Comparison of ENCODE assay signal across 8 mouse cellular contexts in the genomic region with DNA sequence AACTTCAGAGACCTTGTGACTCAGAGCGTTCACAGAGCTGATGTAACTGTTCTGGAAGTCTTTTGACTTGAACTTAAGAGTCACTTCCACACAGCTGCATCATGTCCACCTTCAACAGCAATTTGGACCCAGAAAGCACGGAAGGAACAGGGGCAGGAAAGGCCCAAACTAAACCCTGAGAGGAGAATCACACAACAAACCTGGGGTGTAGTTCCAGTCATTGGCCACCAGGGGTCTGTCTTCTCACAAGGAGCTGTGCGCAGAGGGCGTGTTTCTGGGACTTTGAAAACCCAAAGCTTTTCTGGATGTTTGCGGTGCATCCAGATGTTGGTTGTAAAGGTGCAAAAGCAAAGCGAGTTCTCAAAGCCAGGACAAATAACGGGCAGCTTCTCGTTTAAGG.
DNase-seq lines count a peak whose midpoint lies in the region; ATAC-seq and TF ChIP-seq lines count a peak whose summit lies in the region.

No protein-coding gene starts in this region.

- intact Hi-C loops in heart, adult 2 months (cut with DNase I): loop anchor here (1.0 to 5.0 kb wide), 6 partner anchors 66 to 526 kb away; no protein-coding TSS in a partner anchor
- intact Hi-C loops in heart, postnatal 36 days (cut with DNase I): loop anchor here (1.0 to 5.0 kb wide), 5 partner anchors 129 to 526 kb away; no protein-coding TSS in a partner anchor

- no peaks in the 10 kb centered on the region; the same call in 1 of the 2 replicates for H3K4me1 ChIP-seq in heart, adult 2 months (ENCODE audit: control insufficient read depth, insufficient read depth, low read length)
- no peaks in the 10 kb centered on the region for H3K4me1 ChIP-seq in heart, embryonic 12.5 days (replicated peaks)
- peaks cover 1% of the 10 kb centered on the region; the same call in 1 of the 2 replicates for H3K4me1 ChIP-seq in bone marrow, adult 2 months (ENCODE audit: control insufficient read depth, insufficient read depth, low read length)
- H3K4me1 ChIP-seq in embryonic facial prominence, embryonic 13.5 days: peaks cover 4% of the 10 kb centered on the region

- H3K36me3 ChIP-seq in heart, adult 2 months (ENCODE audit: control insufficient read depth, insufficient read depth, low read length): no peaks in the 10 kb centered on the region
- no peaks in the 10 kb centered on the region for H3K36me3 ChIP-seq in heart, embryonic 12.5 days
- H3K36me3 ChIP-seq in embryonic facial prominence, embryonic 13.5 days: no peaks in the 10 kb centered on the region

- no peaks in the 10 kb centered on the region for H3K79me2 ChIP-seq in heart, adult 2 months (replicated peaks; ENCODE audit: control insufficient read depth, insufficient read depth, low read length)

- no peak for TF ChIP-seq POLR2A in heart, adult 2 months (IDR thresholded peaks at IDR 0.05; ENCODE audit: insufficient read depth, low read depth, low read length)
- no peak for TF ChIP-seq POLR2A in bone marrow, adult 2 months (IDR thresholded peaks at IDR 0.05; ENCODE audit: borderline replicate concordance, control insufficient read depth, low read depth, low read length)

- ATAC-seq in heart, embryonic 12.5 days (ENCODE audit: insufficient number of reproducible peaks, low FRiP score): no peak
- ATAC-seq in embryonic facial prominence, embryonic 13.5 days (ENCODE audit: insufficient number of reproducible peaks, insufficient read depth, low FRiP score, low TSS enrichment, low read depth): no peak
- ATAC-seq in megakaryocyte progenitor cell, adult 5-6 weeks (replicated peaks; ENCODE audit: poor library complexity): peak; percentile 91

- TF ChIP-seq EP300 in heart, adult 2 months (IDR thresholded peaks at IDR 0.05; ENCODE audit: insufficient read depth, low read depth, low read length): peak; percentile 96

- no peak overlapping the region for H3K4me2 ChIP-seq in heart, embryonic 12.5 days
- 0 out of 2 replicates have a peak overlapping the region, but pooled peaks have one; percentile 26 for H3K4me2 ChIP-seq in embryonic facial prominence, embryonic 13.5 days

- no peaks in the 10 kb centered on the region for H3K27me3 ChIP-seq in heart, adult 2 months (ENCODE audit: control insufficient read depth, insufficient read depth, low read length)
- 0 out of 2 replicates have a peak, but pooled peaks cover 4% of the 10 kb centered on the region for H3K27me3 ChIP-seq in heart, embryonic 12.5 days (replicated peaks)
- peaks cover 29% of the 10 kb centered on the region for H3K27me3 ChIP-seq in embryonic facial prominence, embryonic 13.5 days

- DNase-seq in heart, adult 2 months: peak; percentile 73 to 79
- peak; percentile 71 to 74 for DNase-seq in heart, postnatal 36 days
- peak; percentile 44 to 62 for DNase-seq in left cerebral cortex, adult 18-20 months (ENCODE audit: low spot score in 2 of 2)
- peak; percentile 23 to 66 for DNase-seq in spleen, postnatal 4 days (ENCODE audit: low spot score in 2 of 2)

- no peak overlapping the region for H3K9ac ChIP-seq in heart, adult 2 months (ENCODE audit: low read depth, low read length)
- no peak overlapping the region for H3K9ac ChIP-seq in heart, embryonic 12.5 days
- H3K9ac ChIP-seq in embryonic facial prominence, embryonic 13.5 days: no peak overlapping the region

- no peak; the same call in 1 of the 2 replicates for TF ChIP-seq CTCF in heart, adult 2 months (IDR thresholded peaks at IDR 0.05)
- peak; percentile 85 for TF ChIP-seq CTCF in bone marrow, adult 2 months (IDR thresholded peaks at IDR 0.05; ENCODE audit: control insufficient read depth, insufficient read depth, low read length)

- no peak overlapping the region for H3K4me3 ChIP-seq in heart, adult 2 months
- no peak overlapping the region for H3K4me3 ChIP-seq in heart, embryonic 12.5 days
- no peak overlapping the region for H3K4me3 ChIP-seq in bone marrow, adult 2 months (replicated peaks; ENCODE audit: control insufficient read depth, low read depth, low read length)
- no peak overlapping the region for H3K4me3 ChIP-seq in embryonic facial prominence, embryonic 13.5 days

- peak overlapping the region; percentile 38; the same call in 1 of the 2 replicates for H3K27ac ChIP-seq in heart, adult 2 months
- no peak overlapping the region for H3K27ac ChIP-seq in heart, embryonic 12.5 days (ENCODE audit: poor library complexity, severe bottlenecking)
- no peak overlapping the region for H3K27ac ChIP-seq in bone marrow, adult 2 months (ENCODE audit: control insufficient read depth, insufficient read depth, low read depth, low read length, poor library complexity)
- H3K27ac ChIP-seq in embryonic facial prominence, embryonic 13.5 days: no peak overlapping the region

- WGBS in heart, adult 2 months: 9% methylated on average over 8 of the region's 8 CpGs
- 19% methylated on average over 8 of the region's 8 CpGs for WGBS in heart, embryonic 12.5 days
- WGBS in bone marrow, adult 2 months: 13% methylated on average over 8 of the region's 8 CpGs
- 12% methylated on average over 8 of the region's 8 CpGs for WGBS in embryonic facial prominence, embryonic 13.5 days

- 0 out of 2 replicates have a peak, but pooled peaks cover 7% of the 10 kb centered on the region for H3K9me3 ChIP-seq in heart, embryonic 12.5 days (replicated peaks)
- no peaks in the 10 kb centered on the region for H3K9me3 ChIP-seq in embryonic facial prominence, embryonic 13.5 days
